Mouse (Mus musculus): ENCODE data around the gene Adamts6. TPM values are rescaled to one million over a fixed set of nuclear protein-coding genes. Genes with fewer than 3 reads are reported as not detected.
A peak's percentile ranks its signal among the peaks of the same experiment; 100 is the strongest.

Adamts6 gene
- polyA plus RNA-seq, 1 experiment = 1.3 TPM

- TF ChIP-seq CTCF (IDR thresholded peaks at IDR 0.05; ENCODE audit: control insufficient read depth, insufficient read depth, insufficient read length) (no peak), MYOD1 (IDR thresholded peaks at IDR 0.05; ENCODE audit: control insufficient read depth, insufficient read length, low read depth) (no peak), CEBPB (IDR thresholded peaks at IDR 0.05; ENCODE audit: low read depth) (no peak), MAX (IDR thresholded peaks at IDR 0.05) (no peak), FOSL1 (IDR thresholded peaks at IDR 0.05; ENCODE audit: insufficient read depth, low read length, poor library complexity, severe bottlenecking) (no peak)
- Histone ChIP-seq H3K27me3 (ENCODE audit: control insufficient read depth, insufficient read depth, insufficient read length) (no peaks in the 10 kb centered on the region), H3K36me3 (ENCODE audit: control insufficient read depth, insufficient read depth) (peaks cover 25% of the 10 kb centered on the region), H3K79me3 (ENCODE audit: low read depth) (no peaks in the 10 kb centered on the region), H3ac (ENCODE audit: control insufficient read depth, insufficient read length, low read depth) (no peak overlapping the region), H3K79me2 (ENCODE audit: control insufficient read depth, insufficient read depth) (no peaks in the 10 kb centered on the region), H3K4me3 (ENCODE audit: insufficient read depth, poor library complexity, severe bottlenecking) (no peak overlapping the region)
These were observed 157.8 kb downstream of the Adamts6 start for GRCm38 (mm10) chr13:104445437-104445836.

- Histone ChIP-seq H3K4me3 (ENCODE audit: insufficient read depth, poor library complexity, severe bottlenecking) (no peak overlapping the region), H3K79me3 (ENCODE audit: low read depth) (no peaks in the 10 kb centered on the region), H3ac (ENCODE audit: control insufficient read depth, insufficient read length, low read depth) (no peak overlapping the region), H3K36me3 (ENCODE audit: control insufficient read depth, insufficient read depth) (peaks cover 25% of the 10 kb centered on the region), H3K79me2 (ENCODE audit: control insufficient read depth, insufficient read depth) (no peaks in the 10 kb centered on the region), H3K27me3 (ENCODE audit: control insufficient read depth, insufficient read depth, insufficient read length) (no peaks in the 10 kb centered on the region)
- no peak for TF ChIP-seq MYOG (IDR thresholded peaks at IDR 0.05; ENCODE audit: control insufficient read depth, extremely low read depth, insufficient read length)
- no peak for TF ChIP-seq MAX (IDR thresholded peaks at IDR 0.05)
- peak; percentile 83 for TF ChIP-seq MYOD1 (IDR thresholded peaks at IDR 0.05; ENCODE audit: control insufficient read depth, insufficient read length, low read depth)
These were observed 159.3 kb downstream of the Adamts6 start for GRCm38 (mm10) chr13:104446974-104447373.

- Histone ChIP-seq H3K79me3 (ENCODE audit: low read depth) (no peaks in the 10 kb centered on the region), H3K36me3 (ENCODE audit: control insufficient read depth, insufficient read depth) (peaks cover 25% of the 10 kb centered on the region), H3K27me3 (ENCODE audit: control insufficient read depth, insufficient read depth, insufficient read length) (no peaks in the 10 kb centered on the region), H3K79me2 (ENCODE audit: control insufficient read depth, insufficient read depth) (no peaks in the 10 kb centered on the region), H3ac (ENCODE audit: control insufficient read depth, insufficient read length, low read depth) (no peak overlapping the region), H3K4me3 (ENCODE audit: insufficient read depth, poor library complexity, severe bottlenecking) (no peak overlapping the region)
- TF ChIP-seq CTCF (IDR thresholded peaks at IDR 0.05; ENCODE audit: control insufficient read depth, insufficient read depth, insufficient read length) (no peak), USF1 (IDR thresholded peaks at IDR 0.05; ENCODE audit: low read depth) (no peak), MAX (IDR thresholded peaks at IDR 0.05) (no peak), FOSL1 (IDR thresholded peaks at IDR 0.05; ENCODE audit: insufficient read depth, low read length, poor library complexity, severe bottlenecking) (no peak), MYOG (IDR thresholded peaks at IDR 0.05; ENCODE audit: control insufficient read depth, extremely low read depth, insufficient read length) (no peak), MYOD1 (IDR thresholded peaks at IDR 0.05; ENCODE audit: control insufficient read depth, insufficient read length, low read depth) (no peak), CEBPB (IDR thresholded peaks at IDR 0.05; ENCODE audit: low read depth) (no peak)
These were observed 159.8 kb downstream of the Adamts6 start for GRCm38 (mm10) chr13:104447470-104447869.

- no peaks in the 10 kb centered on the region for H3K79me3 ChIP-seq (ENCODE audit: low read depth)
- no peak overlapping the region for H3ac ChIP-seq (ENCODE audit: control insufficient read depth, insufficient read length, low read depth)
- no peaks in the 10 kb centered on the region for H3K27me3 ChIP-seq (ENCODE audit: control insufficient read depth, insufficient read depth, insufficient read length)
- H3K79me2 ChIP-seq (ENCODE audit: control insufficient read depth, insufficient read depth) = no peaks in the 10 kb centered on the region
- H3K36me3 ChIP-seq (ENCODE audit: control insufficient read depth, insufficient read depth) = peaks cover 25% of the 10 kb centered on the region
- peak; percentile 75 for TF ChIP-seq FOSL1 (IDR thresholded peaks at IDR 0.05; ENCODE audit: insufficient read depth, low read length, poor library complexity, severe bottlenecking)
- TF ChIP-seq USF1 (IDR thresholded peaks at IDR 0.05; ENCODE audit: low read depth) = no peak
- TF ChIP-seq MYOG (IDR thresholded peaks at IDR 0.05; ENCODE audit: control insufficient read depth, extremely low read depth, insufficient read length) = no peak
- TF ChIP-seq MAX (IDR thresholded peaks at IDR 0.05) = no peak
- no peak overlapping the region for H3K4me3 ChIP-seq (ENCODE audit: insufficient read depth, poor library complexity, severe bottlenecking)
These were observed 160.7 kb downstream of the Adamts6 start for GRCm38 (mm10) chr13:104448349-104448748.

GRCm38 (mm10) chr13:104453271-104453974 is 165.8 kb downstream of the Adamts6 start:
- no peaks in the 10 kb centered on the region for H3K79me2 ChIP-seq (ENCODE audit: control insufficient read depth, insufficient read depth)
- TF ChIP-seq MYOD1 (IDR thresholded peaks at IDR 0.05; ENCODE audit: control insufficient read depth, insufficient read length, low read depth) = no peak
- no peak for TF ChIP-seq CEBPB (IDR thresholded peaks at IDR 0.05; ENCODE audit: low read depth)
- no peak for TF ChIP-seq USF1 (IDR thresholded peaks at IDR 0.05; ENCODE audit: low read depth)
- TF ChIP-seq FOSL1 (IDR thresholded peaks at IDR 0.05; ENCODE audit: insufficient read depth, low read length, poor library complexity, severe bottlenecking) = no peak
- TF ChIP-seq CTCF (IDR thresholded peaks at IDR 0.05; ENCODE audit: control insufficient read depth, insufficient read depth, insufficient read length) = no peak
- TF ChIP-seq MAX (IDR thresholded peaks at IDR 0.05) = no peak
- no peak for TF ChIP-seq MYOG (IDR thresholded peaks at IDR 0.05; ENCODE audit: control insufficient read depth, extremely low read depth, insufficient read length)
- H3K27me3 ChIP-seq (ENCODE audit: control insufficient read depth, insufficient read depth, insufficient read length) = no peaks in the 10 kb centered on the region
- no peak overlapping the region for H3K4me3 ChIP-seq (ENCODE audit: insufficient read depth, poor library complexity, severe bottlenecking)
- no peaks in the 10 kb centered on the region for H3K79me3 ChIP-seq (ENCODE audit: low read depth)
- H3K36me3 ChIP-seq (ENCODE audit: control insufficient read depth, insufficient read depth) = peaks cover 5% of the 10 kb centered on the region
- no peak overlapping the region for H3ac ChIP-seq (ENCODE audit: control insufficient read depth, insufficient read length, low read depth)

GRCm38 (mm10) chr13:104460287-104460686 is 172.7 kb downstream of the Adamts6 start:
- H3K79me3 ChIP-seq (ENCODE audit: low read depth) = no peaks in the 10 kb centered on the region
- H3K27me3 ChIP-seq (ENCODE audit: control insufficient read depth, insufficient read depth, insufficient read length) = no peaks in the 10 kb centered on the region
- no peak overlapping the region for H3ac ChIP-seq (ENCODE audit: control insufficient read depth, insufficient read length, low read depth)
- peak; percentile 96 for TF ChIP-seq CEBPB (IDR thresholded peaks at IDR 0.05; ENCODE audit: low read depth)
- no peak for TF ChIP-seq CTCF (IDR thresholded peaks at IDR 0.05; ENCODE audit: control insufficient read depth, insufficient read depth, insufficient read length)
- peak; percentile 68 for TF ChIP-seq MAX (IDR thresholded peaks at IDR 0.05)
- peak; percentile 57 for TF ChIP-seq USF1 (IDR thresholded peaks at IDR 0.05; ENCODE audit: low read depth)
- TF ChIP-seq MYOG (IDR thresholded peaks at IDR 0.05; ENCODE audit: control insufficient read depth, extremely low read depth, insufficient read length) = no peak
- peak; percentile 94 for TF ChIP-seq FOSL1 (IDR thresholded peaks at IDR 0.05; ENCODE audit: insufficient read depth, low read length, poor library complexity, severe bottlenecking)
- TF ChIP-seq MYOD1 (IDR thresholded peaks at IDR 0.05; ENCODE audit: control insufficient read depth, insufficient read length, low read depth) = peak; percentile 70
- H3K79me2 ChIP-seq (ENCODE audit: control insufficient read depth, insufficient read depth) = no peaks in the 10 kb centered on the region
- peaks cover 3% of the 10 kb centered on the region for H3K36me3 ChIP-seq (ENCODE audit: control insufficient read depth, insufficient read depth)
- H3K4me3 ChIP-seq (ENCODE audit: insufficient read depth, poor library complexity, severe bottlenecking) = no peak overlapping the region
